Mouse (Mus musculus): ENCODE measurements around the gene Myg1. TPM values are rescaled to one million over a fixed set of nuclear protein-coding genes. Genes with fewer than 3 reads are reported as not detected.

Myg1 gene
- polyA plus RNA-seq (2015; fragmentation: Nextera tagmentation; extraction: Ambion mirVana), result 46.1 and 48.3 TPM in 2 replicates

DNA sequence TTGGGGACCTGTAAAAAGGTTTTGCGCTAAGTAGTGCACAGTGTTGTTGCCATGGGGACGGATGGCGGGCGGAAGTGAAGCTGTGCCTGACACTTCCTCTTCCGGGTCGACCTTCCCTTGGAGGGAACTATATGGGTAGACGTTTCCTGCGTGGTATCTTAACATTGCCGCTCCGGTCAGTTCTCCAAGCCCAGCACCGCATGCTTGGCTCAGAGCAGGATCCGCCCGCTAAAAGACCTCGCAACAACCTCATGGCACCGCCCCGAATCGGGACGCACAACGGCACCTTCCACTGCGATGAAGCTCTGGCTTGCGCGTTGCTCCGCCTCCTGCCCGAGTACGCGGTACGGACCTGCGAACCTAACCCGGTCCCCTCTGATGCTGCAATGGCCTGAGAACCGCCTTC, at the start of gene Myg1:
TSS of gene Myg1 (plus strand) at position 100 of the 406 bp plus-strand sequence.
- Histone ChIP-seq H3K4me3 (ENCODE audit: low read depth, low read length) (peak within 1 kb of the TSS; percentile 74), H3K9me3 (ENCODE audit: low read length) (no peaks in the 10 kb centered on the region), H3K9ac (replicated peaks; ENCODE audit: low read depth) (peak within 1 kb of the TSS; percentile 63), H3K4me1 (ENCODE audit: insufficient read depth, low read depth, low read length) (peaks cover 9% of the 10 kb centered on the region; the same call in 1 of the 2 replicates), H3K4me2 (replicated peaks; ENCODE audit: low read depth, low read length) (peak within 1 kb of the TSS; percentile 85), H3K27me3 (replicated peaks; ENCODE audit: insufficient read depth, low read length) (no peaks in the 10 kb centered on the region), H3K36me3 (ENCODE audit: insufficient read depth, low read length) (peaks cover 4% of the 10 kb centered on the region), H3K27ac (ENCODE audit: low read length) (peak within 1 kb of the TSS; percentile 64)
- no peak for TF ChIP-seq CTCF (IDR thresholded peaks at IDR 0.05)
- TF ChIP-seq EP300 (IDR thresholded peaks at IDR 0.05), result no peak
- peak; percentile 95 for DNase-seq (ENCODE audit: low spot score)
- peak; percentile 98 for ATAC-seq
- WGBS, result 0% methylated on average over 30 of the region's 30 CpGs

DNA sequence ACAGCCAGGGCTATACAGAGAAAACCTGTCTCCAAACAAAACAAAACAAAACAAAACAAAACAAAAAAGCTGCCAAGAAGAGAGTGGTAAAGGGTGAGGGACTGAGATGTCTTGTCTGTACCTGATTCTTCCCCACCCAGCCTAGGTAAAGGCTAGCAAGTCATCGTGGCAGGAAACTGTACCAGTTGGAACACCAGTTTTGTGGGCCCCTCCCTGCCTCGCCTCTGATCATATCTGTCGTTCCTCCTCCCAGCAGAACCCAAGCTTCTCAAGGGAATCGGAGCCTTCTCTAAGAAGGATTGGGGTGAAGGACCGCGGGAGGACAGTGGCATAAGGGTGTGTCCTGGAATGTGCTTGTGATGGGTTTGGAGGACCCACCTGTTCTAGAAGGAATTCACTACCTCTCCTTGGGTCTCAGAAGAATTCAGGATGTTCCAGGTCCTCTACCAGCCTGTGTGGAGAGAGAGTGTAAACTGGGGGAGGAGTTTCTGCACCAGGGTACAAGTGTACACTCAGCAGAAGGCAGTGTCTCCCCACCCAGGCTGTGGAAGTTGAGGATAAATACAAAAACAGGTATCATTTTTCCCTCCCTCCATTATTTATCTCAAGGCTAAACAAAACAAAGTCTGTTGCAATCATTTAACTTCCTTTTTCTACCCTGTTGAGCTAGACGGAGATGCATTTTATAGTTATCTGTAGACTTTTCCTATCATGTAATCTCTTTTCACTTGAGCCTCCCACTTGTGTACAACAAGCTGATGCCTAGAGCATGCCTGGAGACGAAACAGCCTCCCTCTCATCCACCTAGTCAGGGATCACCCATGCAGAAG, 48.8 kb upstream of the Myg1 start:
- Histone ChIP-seq H3K27me3 (replicated peaks; ENCODE audit: insufficient read depth, low read length) (no peaks in the 10 kb centered on the region), H3K4me1 (ENCODE audit: insufficient read depth, low read depth, low read length) (peaks cover 8% of the 10 kb centered on the region), H3K9me3 (ENCODE audit: low read length) (no peaks in the 10 kb centered on the region), H3K27ac (ENCODE audit: low read length) (no peak overlapping the region), H3K36me3 (ENCODE audit: insufficient read depth, low read length) (no peaks in the 10 kb centered on the region), H3K4me2 (replicated peaks; ENCODE audit: low read depth, low read length) (no peak overlapping the region), H3K9ac (replicated peaks; ENCODE audit: low read depth) (no peak overlapping the region), H3K4me3 (ENCODE audit: low read depth, low read length) (no peak overlapping the region)
- TF ChIP-seq EP300 (IDR thresholded peaks at IDR 0.05) (no peak), CTCF (IDR thresholded peaks at IDR 0.05) (no peak)
- 60% methylated on average over 8 of the region's 8 CpGs for whole genome bisulfite sequencing
- DNase-seq (ENCODE audit: low spot score) (no peak), ATAC-seq (no peak)

DNA sequence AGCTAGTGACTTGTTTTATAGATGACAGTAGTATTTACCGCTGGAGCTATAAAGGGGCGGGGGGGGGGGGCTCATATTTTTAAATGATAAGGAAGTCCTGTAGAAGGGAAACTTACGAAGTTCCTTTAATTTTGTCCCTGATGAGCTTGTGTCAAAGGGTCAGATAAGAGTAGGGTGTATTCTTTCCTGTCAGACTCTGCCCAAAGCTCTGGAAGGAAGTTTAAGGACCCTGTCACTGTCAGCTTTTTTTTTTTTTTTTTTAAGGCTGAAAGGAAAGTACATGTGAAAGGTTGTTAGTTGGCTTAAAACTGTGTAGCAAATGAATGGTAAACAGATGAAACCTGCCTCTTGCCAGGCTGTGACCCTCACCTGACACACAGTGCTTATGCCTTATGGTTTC, 47.9 kb upstream of the Myg1 start:
- peaks cover 8% of the 10 kb centered on the region for H3K4me1 ChIP-seq (ENCODE audit: insufficient read depth, low read depth, low read length)
- no peak for DNase-seq (ENCODE audit: low spot score)
- H3K4me2 ChIP-seq (replicated peaks; ENCODE audit: low read depth, low read length), result no peak overlapping the region
- H3K27ac ChIP-seq (ENCODE audit: low read length), result no peak overlapping the region
- no peak for ATAC-seq
- no peak overlapping the region for H3K9ac ChIP-seq (replicated peaks; ENCODE audit: low read depth)
- TF ChIP-seq EP300 (IDR thresholded peaks at IDR 0.05) (no peak), CTCF (IDR thresholded peaks at IDR 0.05) (no peak)
- no peak overlapping the region for H3K4me3 ChIP-seq (ENCODE audit: low read depth, low read length)
- no peaks in the 10 kb centered on the region for H3K27me3 ChIP-seq (replicated peaks; ENCODE audit: insufficient read depth, low read length)
- no peaks in the 10 kb centered on the region for H3K36me3 ChIP-seq (ENCODE audit: insufficient read depth, low read length)
- 67% methylated on average over 3 of the region's 3 CpGs for WGBS
- H3K9me3 ChIP-seq (ENCODE audit: low read length), result no peaks in the 10 kb centered on the region

DNA sequence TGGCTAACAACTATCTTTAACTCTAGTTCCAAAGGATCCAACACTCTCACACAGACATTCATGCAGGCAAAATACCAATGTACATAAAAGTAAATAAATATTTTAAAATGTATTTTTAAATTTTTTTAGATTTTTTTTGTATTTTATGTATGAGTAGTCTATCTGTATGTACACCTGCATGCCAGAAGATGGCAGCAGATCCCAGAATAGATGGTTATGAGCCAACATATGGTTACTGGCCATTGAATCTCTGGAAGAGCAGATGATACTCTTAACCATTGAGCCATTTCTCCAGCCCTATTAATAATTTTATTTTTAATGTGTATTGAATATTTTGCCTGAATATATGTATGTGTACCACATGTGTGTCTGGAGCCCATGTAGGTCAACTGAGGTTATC, 44.1 kb upstream of the Myg1 start:
- Histone ChIP-seq H3K4me2 (replicated peaks; ENCODE audit: low read depth, low read length) (no peak overlapping the region), H3K4me3 (ENCODE audit: low read depth, low read length) (no peak overlapping the region), H3K27me3 (replicated peaks; ENCODE audit: insufficient read depth, low read length) (no peaks in the 10 kb centered on the region), H3K36me3 (ENCODE audit: insufficient read depth, low read length) (no peaks in the 10 kb centered on the region), H3K27ac (ENCODE audit: low read length) (no peak overlapping the region), H3K9ac (replicated peaks; ENCODE audit: low read depth) (no peak overlapping the region), H3K4me1 (ENCODE audit: insufficient read depth, low read depth, low read length) (no peaks in the 10 kb centered on the region), H3K9me3 (ENCODE audit: low read length) (no peaks in the 10 kb centered on the region)
- TF ChIP-seq CTCF (IDR thresholded peaks at IDR 0.05) (peak; percentile 78), EP300 (IDR thresholded peaks at IDR 0.05) (no peak)
- ATAC-seq, result peak; percentile 30; the same call in 1 of the 2 replicates
- DNase-seq (ENCODE audit: low spot score), result peak; percentile 88

GRCm38 (mm10) chr15:102295633-102296367, 35.7 kb upstream of the Myg1 start, which contains the start of gene Espl1:
Gene Espl1, plus strand, starts transcription at chr15:102296266.
- Histone ChIP-seq H3K27me3 (replicated peaks; ENCODE audit: insufficient read depth, low read length) (no peaks in the 10 kb centered on the region), H3K4me2 (replicated peaks; ENCODE audit: low read depth, low read length) (peak within 1 kb of the TSS; percentile 75), H3K27ac (ENCODE audit: low read length) (no peak within 1 kb of the TSS), H3K4me3 (ENCODE audit: low read depth, low read length) (peak within 1 kb of the TSS; percentile 48), H3K9ac (replicated peaks; ENCODE audit: low read depth) (no peak within 1 kb of the TSS), H3K36me3 (ENCODE audit: insufficient read depth, low read length) (no peaks in the 10 kb centered on the region), H3K9me3 (ENCODE audit: low read length) (no peaks in the 10 kb centered on the region), H3K4me1 (ENCODE audit: insufficient read depth, low read depth, low read length) (no peaks in the 10 kb centered on the region)
- ATAC-seq (peak; percentile 100), DNase-seq (ENCODE audit: low spot score) (peak; percentile 97)
- TF ChIP-seq CTCF (IDR thresholded peaks at IDR 0.05) (no peak), EP300 (IDR thresholded peaks at IDR 0.05) (no peak)
- 7% methylated on average over 25 of the region's 25 CpGs for WGBS

GRCm38 (mm10) chr15:102296368-102297006, 35.0 kb upstream of the Myg1 start:
- DNase-seq (ENCODE audit: low spot score) (no peak), ATAC-seq (no peak)
- WGBS, result 4% methylated on average over 23 of the region's 24 CpGs
- Histone ChIP-seq H3K9me3 (ENCODE audit: low read length) (no peaks in the 10 kb centered on the region), H3K27ac (ENCODE audit: low read length) (no peak overlapping the region), H3K4me1 (ENCODE audit: insufficient read depth, low read depth, low read length) (no peaks in the 10 kb centered on the region), H3K27me3 (replicated peaks; ENCODE audit: insufficient read depth, low read length) (no peaks in the 10 kb centered on the region), H3K36me3 (ENCODE audit: insufficient read depth, low read length) (no peaks in the 10 kb centered on the region), H3K4me2 (replicated peaks; ENCODE audit: low read depth, low read length) (peak overlapping the region; percentile 75), H3K9ac (replicated peaks; ENCODE audit: low read depth) (no peak overlapping the region), H3K4me3 (ENCODE audit: low read depth, low read length) (peak overlapping the region; percentile 48)
- TF ChIP-seq EP300 (IDR thresholded peaks at IDR 0.05) (no peak), CTCF (IDR thresholded peaks at IDR 0.05) (no peak)
